Comparison of ENCODE assay signal across 13 mouse cellular contexts in the genomic region with DNA sequence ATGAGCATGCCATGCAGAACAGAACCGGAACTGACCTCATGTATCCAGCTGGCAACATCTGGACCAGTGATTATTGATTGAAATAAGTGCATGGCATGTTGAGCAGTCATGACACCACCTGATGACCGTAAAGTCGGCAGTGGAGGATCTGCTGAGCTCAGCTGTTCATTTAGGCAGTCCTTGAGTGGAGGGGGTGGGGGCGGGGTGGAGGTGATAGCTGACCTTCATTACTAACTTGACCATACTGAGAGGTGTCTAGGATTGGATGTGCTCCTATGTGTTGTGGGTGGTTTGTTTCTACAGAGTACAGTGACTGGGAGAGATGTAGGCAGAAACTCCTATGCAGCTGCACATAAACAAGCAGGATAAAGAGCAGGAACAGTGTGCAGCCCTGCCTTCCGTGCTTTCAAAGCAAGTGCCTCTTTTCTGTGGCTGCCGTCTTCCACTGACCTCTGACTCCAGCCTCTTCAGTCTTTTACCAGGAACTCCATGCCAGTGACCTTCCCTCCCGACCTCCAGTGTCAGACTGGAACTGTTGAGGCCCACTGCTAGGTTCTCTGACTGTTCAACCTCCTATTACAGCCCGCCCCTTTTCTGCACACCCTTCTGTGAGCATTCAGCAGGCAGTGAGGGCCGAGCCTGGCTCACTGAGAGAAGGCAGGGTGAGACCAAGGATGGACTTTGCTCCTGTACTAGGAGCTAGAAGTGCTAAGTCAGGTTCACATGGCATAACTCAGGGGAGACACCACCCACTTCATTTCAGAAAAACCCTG. TPM values are rescaled to one million over a fixed set of nuclear protein-coding genes. Genes with fewer than 3 reads are reported as not detected.
DNase-seq lines count a peak whose midpoint lies in the region; ATAC-seq and TF ChIP-seq lines count a peak whose summit lies in the region.
"Had no signal": no experiment of that assay in that cellular context is flagged by ENCODE, and none has a peak within 500 bp of the region (broad histone marks: within the 10 kb centered on the region; RNA-seq: fewer than 3 reads in every experiment).

No protein-coding gene starts in this region.

- no peak for TF ChIP-seq EP300 in stomach, postnatal 0 days (optimal IDR thresholded peaks at IDR 0.05)

- peak; percentile 59; the same call in 1 of the 2 replicates for ATAC-seq in kidney, embryonic 16.5 days (ENCODE audit: low FRiP score, low TSS enrichment)
- ATAC-seq in stomach, postnatal 0 days (ENCODE audit: low FRiP score, low TSS enrichment), result peak; percentile 90
- ATAC-seq: lung, postnatal 0 days had no signal

- H3K27me3 ChIP-seq in kidney, embryonic 16.5 days (ENCODE audit: insufficient read depth, low read length), result peaks cover 3% of the 10 kb centered on the region; the same call in 1 of the 2 replicates
- H3K27me3 ChIP-seq in stomach, postnatal 0 days (ENCODE audit: control insufficient read depth, insufficient read depth, low read length), result no peaks in the 10 kb centered on the region

- WGBS in kidney, embryonic 16.5 days, result 26% methylated on average over 9 of the region's 9 CpGs
- 34% methylated on average over 9 of the region's 9 CpGs for WGBS in stomach, postnatal 0 days

- no peak overlapping the region; the same call in 1 of the 2 replicates for H3K27ac ChIP-seq in kidney, embryonic 16.5 days (ENCODE audit: low read length)
- H3K27ac ChIP-seq in stomach, postnatal 0 days (replicated peaks), result no peak overlapping the region; the same call in 1 of the 2 replicates
- H3K27ac ChIP-seq: heart, embryonic 13.5 days; left cerebral cortex, adult 2 months had no signal

- H3K9me3 ChIP-seq in kidney, embryonic 16.5 days (ENCODE audit: low read length), result no peaks in the 10 kb centered on the region
- H3K9me3 ChIP-seq in stomach, postnatal 0 days (ENCODE audit: control insufficient read depth, low read length), result no peaks in the 10 kb centered on the region
- H3K9me3 ChIP-seq: heart, embryonic 13.5 days had no signal

- H3K4me2 ChIP-seq in kidney, embryonic 16.5 days (replicated peaks; ENCODE audit: low read depth, low read length), result no peak overlapping the region
- no peak overlapping the region for H3K4me2 ChIP-seq in stomach, postnatal 0 days (replicated peaks; ENCODE audit: low read depth)
- H3K4me2 ChIP-seq: heart, embryonic 13.5 days had no signal

- no peak for TF ChIP-seq CTCF in stomach, postnatal 0 days (IDR thresholded peaks at IDR 0.05; ENCODE audit: low read depth)

- no peak overlapping the region for H3K9ac ChIP-seq in kidney, embryonic 16.5 days (replicated peaks; ENCODE audit: low read length)
- H3K9ac ChIP-seq in stomach, postnatal 0 days (ENCODE audit: low read length), result no peak overlapping the region
- H3K9ac ChIP-seq: heart, embryonic 13.5 days had no signal

- H3K4me1 ChIP-seq in kidney, embryonic 16.5 days (ENCODE audit: insufficient read depth, low read length), result peaks cover 34% of the 10 kb centered on the region
- peaks cover 9% of the 10 kb centered on the region for H3K4me1 ChIP-seq in stomach, postnatal 0 days (replicated peaks; ENCODE audit: control insufficient read depth, insufficient read depth)

- H3K4me3 ChIP-seq in kidney, embryonic 16.5 days (ENCODE audit: low read length), result no peak overlapping the region
- H3K4me3 ChIP-seq in stomach, postnatal 0 days (ENCODE audit: low read depth, low read length), result no peak overlapping the region
- H3K4me3 ChIP-seq: heart, embryonic 13.5 days; left cerebral cortex, adult 2 months had no signal

- DNase-seq in lung, postnatal 10 days, result peak; percentile 29
- no peak for DNase-seq in lung, postnatal 25 days (ENCODE audit: low spot score)
- peak; percentile 56 for DNase-seq in embryo, embryonic 11 days
- DNase-seq in stomach, postnatal 0 days (ENCODE audit: low spot score), result peak; percentile 75
- no peak for DNase-seq in cerebellum, postnatal 36 days
- DNase-seq in layer of hippocampus, adult 9-10 months (ENCODE audit: low spot score), result no peak
- DNase-seq: adrenal gland, postnatal 14 days; cerebellum, adult 11-12 months; retina, postnatal 1 day had no signal

- H3K36me3 ChIP-seq in kidney, embryonic 16.5 days (ENCODE audit: insufficient read depth, low read length), result no peaks in the 10 kb centered on the region
- H3K36me3 ChIP-seq in stomach, postnatal 0 days (ENCODE audit: control insufficient read depth, insufficient read depth, low read length), result no peaks in the 10 kb centered on the region
- H3K36me3 ChIP-seq: heart, embryonic 13.5 days had no signal

RNA-seq across cellular contexts. Expression of gene F2rl1, which starts 6.4 kb away (rescaled TPM):
- polyA plus RNA-seq in kidney, embryonic 16.5 days (2015; fragmentation: Nextera tagmentation; extraction: Ambion mirVana), result 11.1 and 11.6 TPM in 2 replicates
- polyA plus RNA-seq in stomach, postnatal 0 days (2015; fragmentation: Nextera tagmentation; extraction: Ambion mirVana), result 10.7 and 12.8 TPM in 2 replicates

RNA-seq across cellular contexts. Expression of gene S100z, which starts 52.9 kb away (rescaled TPM):
- not detected in 2 replicates for polyA plus RNA-seq in kidney, embryonic 16.5 days (2015; fragmentation: Nextera tagmentation; extraction: Ambion mirVana)
- polyA plus RNA-seq in stomach, postnatal 0 days (2015; fragmentation: Nextera tagmentation; extraction: Ambion mirVana), result 0.38 and 0.39 TPM in 2 replicates
- polyA plus RNA-seq: heart, embryonic 13.5 days; lung, postnatal 0 days had no signal

Comparison
In these comparisons a context has a peak if more than half of its experiments do, and no peak if none do; other contexts are left out.
1. DNase-seq: peak in lung, postnatal 10 days (single experiment), embryo, embryonic 11 days (single experiment) and stomach, postnatal 0 days (single experiment); none in lung, postnatal 25 days (single experiment), cerebellum, postnatal 36 days (0 of 2) and layer of hippocampus, adult 9-10 months (single experiment).